8 mouse cellular contexts compared by ENCODE assay signal in genomic region chr15:85207081-85207480, GRCm38 (mm10). TPM values are rescaled to one million over a fixed set of nuclear protein-coding genes. Genes with fewer than 3 reads are reported as not detected.
DNase-seq lines count a peak whose midpoint lies in the region; ATAC-seq and TF ChIP-seq lines count a peak whose summit lies in the region.

No protein-coding gene starts in this region.

- DNase-seq in embryo, embryonic 11 days: peak; percentile 46
- no peak for DNase-seq in embryo, embryonic 9.5 days (ENCODE audit: extremely low spot score)
- DNase-seq in ES-E14 (ENCODE audit: low read depth, low spot score) (no peak), adipocyte (ENCODE audit: low spot score) (no peak)
- DNase-seq in liver, embryonic 13.5 days: no peak
- no peak for DNase-seq in thymus, postnatal 0 days (ENCODE audit: low spot score)
- DNase-seq in left cerebral cortex, adult 8-10 months (ENCODE audit: low spot score in 2 of 2): no peak

- H3K4me3 ChIP-seq in ES-E14 (ENCODE audit: insufficient read depth in 1 of 2, low read depth in 1 of 2, low read length in 2 of 2, poor library complexity in 1 of 2, severe bottlenecking in 1 of 2): peak overlapping the region; percentile 75 to 84
- H3K4me3 ChIP-seq in heart, embryonic 12.5 days: peak overlapping the region; percentile 74
- H3K4me3 ChIP-seq in liver, embryonic 13.5 days (replicated peaks): no peak overlapping the region

- no peaks in the 10 kb centered on the region for H3K9me3 ChIP-seq in ES-E14 (ENCODE audit: control insufficient read depth, insufficient read depth, low read depth, low read length)
- peaks cover under 1% of the 10 kb centered on the region; the same call in 1 of the 2 replicates for H3K9me3 ChIP-seq in heart, embryonic 12.5 days (replicated peaks)
- 0 out of 2 replicates have a peak, but pooled peaks cover 7% of the 10 kb centered on the region for H3K9me3 ChIP-seq in liver, embryonic 13.5 days (replicated peaks)

- WGBS in heart, embryonic 12.5 days: 9% methylated on average over 3 of the region's 3 CpGs
- 32% methylated on average over 3 of the region's 3 CpGs for WGBS in liver, embryonic 13.5 days (ENCODE audit: insufficient replicate concordance)

- in situ Hi-C loops in ES-E14 (cut with MboI; ENCODE audit: low sequenced_read_pairs in 2 of 2, unreplicated experiment in 2 of 2): no loop called here

- H3K9ac ChIP-seq in ES-E14 (ENCODE audit: insufficient read depth, low read depth, low read length, poor library complexity, severe bottlenecking): 0 out of 2 replicates have a peak overlapping the region, but pooled peaks have one; percentile 3
- peak overlapping the region; percentile 88 for H3K9ac ChIP-seq in heart, embryonic 12.5 days
- H3K9ac ChIP-seq in liver, embryonic 13.5 days: no peak overlapping the region

- H3K4me2 ChIP-seq in heart, embryonic 12.5 days: peak overlapping the region; percentile 97
- peak overlapping the region; percentile 71 for H3K4me2 ChIP-seq in liver, embryonic 13.5 days

- peaks cover 9 to 34% of the 10 kb centered on the region in 2 experiments; a peak in 3 of 4 replicates for H3K4me1 ChIP-seq in ES-E14 (ENCODE audit: control insufficient read depth in 2 of 2, insufficient read depth in 2 of 2, low read length in 2 of 2, poor library complexity in 1 of 2)
- peaks cover 28% of the 10 kb centered on the region for H3K4me1 ChIP-seq in heart, embryonic 12.5 days (replicated peaks)
- peaks cover 24% of the 10 kb centered on the region for H3K4me1 ChIP-seq in liver, embryonic 13.5 days (replicated peaks)

- no peak overlapping the region; the same call in 1 of the 2 replicates for H3K27ac ChIP-seq in ES-E14 (ENCODE audit: insufficient read depth, low read depth, low read length, poor library complexity, severe bottlenecking)
- peak overlapping the region; percentile 67 for H3K27ac ChIP-seq in heart, embryonic 12.5 days (ENCODE audit: poor library complexity, severe bottlenecking)
- H3K27ac ChIP-seq in liver, embryonic 13.5 days: no peak overlapping the region

- ATAC-seq in heart, embryonic 12.5 days (ENCODE audit: insufficient number of reproducible peaks, low FRiP score): no peak
- ATAC-seq in liver, embryonic 13.5 days (ENCODE audit: low read depth): no peak

- H3K36me3 ChIP-seq in ES-E14 (ENCODE audit: control insufficient read depth, insufficient read depth, low read length, poor library complexity, severe bottlenecking): no peaks in the 10 kb centered on the region
- H3K36me3 ChIP-seq in heart, embryonic 12.5 days: peaks cover 14% of the 10 kb centered on the region
- no peaks in the 10 kb centered on the region for H3K36me3 ChIP-seq in liver, embryonic 13.5 days

- H3K27me3 ChIP-seq in heart, embryonic 12.5 days (replicated peaks): peaks cover 29% of the 10 kb centered on the region
- peaks cover 34% of the 10 kb centered on the region for H3K27me3 ChIP-seq in liver, embryonic 13.5 days

TF ChIP-seq in ES-E14, 5 proteins besides CTCF, POLR2A, EP300 and RAD21:
- no peak for TF ChIP-seq ZNF384 (IDR thresholded peaks at IDR 0.05; ENCODE audit: low read depth, low read length)
- no peak for TF ChIP-seq MAFK (IDR thresholded peaks at IDR 0.05; ENCODE audit: insufficient read depth, low read depth, low read length)
- TF ChIP-seq ZC3H11A (IDR thresholded peaks at IDR 0.05; ENCODE audit: borderline replicate concordance, low read depth, low read length): no peak
- TF ChIP-seq CHD2 (IDR thresholded peaks at IDR 0.05; ENCODE audit: low read depth, low read length): no peak
- TF ChIP-seq HCFC1 (IDR thresholded peaks at IDR 0.05; ENCODE audit: borderline replicate concordance, insufficient read depth, low read length): no peak

RNA-seq across cellular contexts. Expression of gene Fbln1, which starts 1.3 kb away (rescaled TPM):
- 99.6 and 118 TPM in 2 replicates for total RNA-seq in ES-E14 (2012; rRNA removed)
- polyA plus RNA-seq in heart, embryonic 12.5 days (2016; fragmentation: Nextera tagmentation; extraction: Ambion mirVana): 142 and 145 TPM in 2 replicates
- polyA plus RNA-seq in liver, embryonic 13.5 days (2015; fragmentation: Nextera tagmentation; extraction: Ambion mirVana): 10.4 and 11.6 TPM in 2 replicates
- 24.3 and 28.5 TPM in 2 replicates for polyA plus RNA-seq in thymus, postnatal 0 days (2015; fragmentation: Nextera tagmentation; extraction: Ambion mirVana)
- 10 to 100 TPM; 11.6 to 14.5 (median 11.9) TPM for total RNA-seq in left cerebral cortex, adult 8-10 months (2022)
